Mouse (Mus musculus): ENCODE results near the gene Prrx1.

- TF ChIP-seq CTCF (IDR thresholded peaks at IDR 0.05; ENCODE audit: low read depth, low read length) (no peak), POLR2A (IDR thresholded peaks at IDR 0.05; ENCODE audit: extremely low read depth, insufficient read depth, low read length) (no peak)
Measured at GRCm38 (mm10) chr1:163307706-163308105, 5.8 kb downstream of the Prrx1 start.

Measured in liver, adult 2 months (tissue).